Mouse (Mus musculus) lung, postnatal 10 days (tissue): Measurements from ENCODE around the gene Dnaic1.
A peak's percentile ranks its signal among the peaks of the same experiment; 100 is the strongest.

Experiments used
- DNase-seq: peaks from one replicate; pipeline ENCODE4 v3.0.0; 2021

Dnaic1 gene

GRCm38 (mm10) chr4:41569411-41569885 is at the start of gene Dnaic1, which contains the start of gene Fam219a:
Gene Dnaic1 (plus strand): TSS chr4:41569775.
Gene Fam219a (minus strand): TSS chr4:41569538.
- DNase-seq, result peak; percentile 99

GRCm38 (mm10) chr4:41520641-41521040 is 48.9 kb upstream of the Dnaic1 start:
- no peak for DNase-seq

GRCm38 (mm10) chr4:41522136-41522535 is 47.4 kb upstream of the Dnaic1 start:
- DNase-seq, result no peak

- DNase-seq, result peak; percentile 60
Measured at GRCm38 (mm10) chr4:41522788-41523187, 46.8 kb upstream of the Dnaic1 start.

- DNase-seq, result no peak
Measured at GRCm38 (mm10) chr4:41523839-41524238, 45.7 kb upstream of the Dnaic1 start.

GRCm38 (mm10) chr4:41524829-41525228 is 44.7 kb upstream of the Dnaic1 start:
- DNase-seq, result no peak

GRCm38 (mm10) chr4:41526553-41526952 is 43.0 kb upstream of the Dnaic1 start:
- no peak for DNase-seq

GRCm38 (mm10) chr4:41527076-41527475 is 42.5 kb upstream of the Dnaic1 start:
- no peak for DNase-seq

GRCm38 (mm10) chr4:41527996-41528395 is 41.6 kb upstream of the Dnaic1 start:
- DNase-seq, result peak; percentile 56

GRCm38 (mm10) chr4:41532420-41532819 is 37.2 kb upstream of the Dnaic1 start:
- DNase-seq, result peak; percentile 36

GRCm38 (mm10) chr4:41534866-41535265 is 34.7 kb upstream of the Dnaic1 start:
- DNase-seq, result peak; percentile 22

- no peak for DNase-seq
Measured at GRCm38 (mm10) chr4:41542136-41542535, 27.4 kb upstream of the Dnaic1 start.

GRCm38 (mm10) chr4:41545985-41546384 is 23.6 kb upstream of the Dnaic1 start:
- peak; percentile 61 for DNase-seq

- no peak for DNase-seq
Measured at GRCm38 (mm10) chr4:41547086-41547485, 22.5 kb upstream of the Dnaic1 start.

- DNase-seq, result peak; percentile 85
Measured at GRCm38 (mm10) chr4:41552529-41552928, 17.0 kb upstream of the Dnaic1 start.

- no peak for DNase-seq
Measured at GRCm38 (mm10) chr4:41553116-41553515, 16.5 kb upstream of the Dnaic1 start.

- DNase-seq, result peak; percentile 94
Measured at GRCm38 (mm10) chr4:41554994-41555663, 14.4 kb upstream of the Dnaic1 start.

GRCm38 (mm10) chr4:41556311-41556953 is 13.1 kb upstream of the Dnaic1 start:
- DNase-seq, result peak; percentile 8

- no peak for DNase-seq
Measured at GRCm38 (mm10) chr4:41557092-41557491, 12.5 kb upstream of the Dnaic1 start.

GRCm38 (mm10) chr4:41563297-41563696 is 6.3 kb upstream of the Dnaic1 start:
- DNase-seq, result no peak

GRCm38 (mm10) chr4:41566123-41566522 is 3.5 kb upstream of the Dnaic1 start:
- DNase-seq, result no peak

- peak; percentile 74 for DNase-seq
Measured at GRCm38 (mm10) chr4:41568239-41568638, 1.3 kb upstream of the Dnaic1 start.

- peak; percentile 56 for DNase-seq
Measured at GRCm38 (mm10) chr4:41568682-41569410, 729 bp upstream of the Dnaic1 start.

- DNase-seq, result peak; percentile 32
Measured at GRCm38 (mm10) chr4:41571490-41571889, 1.9 kb downstream of the Dnaic1 start.
